Mouse (Mus musculus) kidney, adult 2 months (tissue): ENCODE measurements around the gene Klhl6. TPM values are rescaled to one million over a fixed set of nuclear protein-coding genes. Genes with fewer than 3 reads are reported as not detected.

Experiments used
- DNase-seq: peaks from one replicate; pipeline ENCODE4 v3.0.0; 2021
- H3K27ac ChIP-seq: fragments of 200-500 bp; 2 replicates; pipeline ENCODE4 v1.5.1; 2012; ENCODE audit warnings: low read depth, low read length, control low read depth, inconsistent platforms; ENCODE audit not compliant: insufficient read depth
- H3K27me3 ChIP-seq: fragments of 200-500 bp; replicated peaks from 2 replicates; pipeline ENCODE4 v1.6.1; 2012; ENCODE audit warnings: mild to moderate bottlenecking, moderate library complexity, low read length, inconsistent platforms; ENCODE audit not compliant: control insufficient read depth, insufficient read depth
- H3K36me3 ChIP-seq: fragments of 200-500 bp; 2 replicates; pipeline ENCODE4 v1.6.1; 2012; ENCODE audit warnings: mild to moderate bottlenecking, moderate library complexity, low read length, inconsistent platforms; ENCODE audit not compliant: control insufficient read depth, insufficient read depth
- H3K4me1 ChIP-seq: fragments of 200-500 bp; 2 replicates; pipeline ENCODE4 v1.6.1; 2011; ENCODE audit warnings: low read length; ENCODE audit not compliant: control insufficient read depth, insufficient read depth
- H3K4me3 ChIP-seq: fragments of 200-500 bp; 2 replicates; pipeline ENCODE4 v1.5.1; 2011; ENCODE audit warnings: mild to moderate bottlenecking, low read depth, low read length, control low read depth; ENCODE audit not compliant: insufficient read depth
- CTCF ChIP-seq: fragments of 200-500 bp; conservative IDR thresholded peaks from 2 replicates; pipeline ENCODE4 v1.5.1; 2011; ENCODE audit warnings: low read depth, mild to moderate bottlenecking, control low read depth, low read length, moderate library complexity, mixed read lengths; ENCODE audit not compliant: insufficient read depth, insufficient read length
- POLR2A ChIP-seq: fragments of 200-500 bp; IDR thresholded peaks from one replicate; pipeline ENCODE4 v1.6.1; 2011; ENCODE audit warnings: low read depth, low read length, control low read depth
- WGBS: fragments of 180-500 bp; shearing (Covaris S2); methylation state at CpG from one replicate; pipeline ENCODE4 v1.1.7; 2018; 5-methylcytosine and 5-hydroxymethylcytosine counted together
- polyA plus RNA-seq: library from polyadenylated mRNA; depleted of rRNA; stranded (reverse); fragments of >200 nt; gene quantifications from 2 replicates; pipeline ENCODE4 v1.2.3, GENCODE M21; 2012

The Klhl6 gene
- polyA plus RNA-seq, 1 experiment: 5.2 TPM

- Histone ChIP-seq H3K4me1 (no peaks in the 10 kb centered on the region), H3K4me3 (no peak overlapping the region), H3K36me3 (no peaks in the 10 kb centered on the region), H3K27me3 (no peaks in the 10 kb centered on the region), H3K27ac (no peak overlapping the region)
- no peak for DNase-seq
- TF ChIP-seq POLR2A: no peak
- TF ChIP-seq CTCF: no peak
These were observed 13.0 kb upstream of the Klhl6 start for GRCm38 (mm10) chr16:19995818-19996217.

- H3K4me3 ChIP-seq: no peak overlapping the region
- H3K27ac ChIP-seq: no peak overlapping the region
- H3K36me3 ChIP-seq: no peaks in the 10 kb centered on the region
- no peak for DNase-seq
- TF ChIP-seq CTCF (no peak), POLR2A (no peak)
- H3K4me1 ChIP-seq: no peaks in the 10 kb centered on the region
- H3K27me3 ChIP-seq: no peaks in the 10 kb centered on the region
- 97% methylated on average over 3 of the region's 3 CpGs for WGBS
These were observed 10.4 kb upstream of the Klhl6 start for GRCm38 (mm10) chr16:19993278-19993677.

- no peak for DNase-seq
- no peaks in the 10 kb centered on the region for H3K27me3 ChIP-seq
- no peak overlapping the region for H3K27ac ChIP-seq
- H3K4me1 ChIP-seq: no peaks in the 10 kb centered on the region
- H3K4me3 ChIP-seq: no peak overlapping the region
- no peaks in the 10 kb centered on the region for H3K36me3 ChIP-seq
- TF ChIP-seq CTCF (no peak), POLR2A (no peak)
These were observed 7.7 kb upstream of the Klhl6 start for GRCm38 (mm10) chr16:19990536-19990935.

GRCm38 (mm10) chr16:19987589-19987988 is 4.8 kb upstream of the Klhl6 start:
- Histone ChIP-seq H3K27ac (no peak overlapping the region), H3K4me1 (no peaks in the 10 kb centered on the region), H3K36me3 (no peaks in the 10 kb centered on the region), H3K4me3 (no peak overlapping the region), H3K27me3 (no peaks in the 10 kb centered on the region)
- DNase-seq: no peak
- TF ChIP-seq CTCF (no peak), POLR2A (no peak)
- 94% methylated on average over 2 of the region's 2 CpGs for WGBS

DNA sequence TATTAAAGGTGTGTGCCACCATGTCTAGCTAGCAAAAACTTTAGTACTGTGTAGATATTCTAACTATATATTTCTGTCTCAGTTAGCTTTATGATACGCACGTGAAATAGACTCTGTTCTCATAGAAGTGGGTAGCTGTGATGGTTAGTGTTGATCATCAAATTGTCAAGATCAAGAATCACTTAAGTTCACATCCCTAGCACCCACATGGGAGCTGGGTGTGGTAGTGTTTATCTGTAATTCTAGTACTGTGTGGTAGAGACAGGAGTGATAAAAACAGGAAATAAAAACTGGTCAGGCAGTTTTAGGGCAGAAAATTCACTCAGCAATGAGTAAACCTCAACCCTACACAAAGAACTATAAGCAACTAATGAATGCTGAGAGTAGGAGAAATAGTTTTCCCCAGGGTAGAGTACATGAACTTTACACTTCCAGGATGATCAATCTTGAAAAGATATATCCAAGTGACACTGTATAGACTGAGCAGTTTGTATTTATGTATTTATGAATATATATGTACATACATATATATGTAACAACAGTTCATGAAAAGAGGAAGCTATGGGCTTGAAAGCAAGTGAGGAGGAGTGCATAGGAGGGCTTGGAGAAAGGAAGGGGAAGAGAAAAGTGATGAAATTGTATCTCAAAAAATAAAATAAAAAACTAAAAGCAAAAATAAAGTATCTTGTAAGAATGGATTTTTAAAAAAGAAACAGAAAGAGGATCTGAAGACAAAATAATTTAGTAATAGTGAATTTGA is 2.2 kb upstream of the Klhl6 start:
- Histone ChIP-seq H3K4me3 (no peak overlapping the region), H3K27ac (no peak overlapping the region), H3K27me3 (no peaks in the 10 kb centered on the region), H3K4me1 (no peaks in the 10 kb centered on the region), H3K36me3 (no peaks in the 10 kb centered on the region)
- no peak for DNase-seq
- 90% methylated on average over 2 of the region's 2 CpGs for WGBS
- TF ChIP-seq POLR2A (no peak), CTCF (no peak)

GRCm38 (mm10) chr16:19983559-19983958 is 722 bp upstream of the Klhl6 start:
- TF ChIP-seq POLR2A (no peak), CTCF (no peak)
- WGBS: 72% methylated on average over 4 of the region's 4 CpGs
- no peaks in the 10 kb centered on the region for H3K27me3 ChIP-seq

DNA sequence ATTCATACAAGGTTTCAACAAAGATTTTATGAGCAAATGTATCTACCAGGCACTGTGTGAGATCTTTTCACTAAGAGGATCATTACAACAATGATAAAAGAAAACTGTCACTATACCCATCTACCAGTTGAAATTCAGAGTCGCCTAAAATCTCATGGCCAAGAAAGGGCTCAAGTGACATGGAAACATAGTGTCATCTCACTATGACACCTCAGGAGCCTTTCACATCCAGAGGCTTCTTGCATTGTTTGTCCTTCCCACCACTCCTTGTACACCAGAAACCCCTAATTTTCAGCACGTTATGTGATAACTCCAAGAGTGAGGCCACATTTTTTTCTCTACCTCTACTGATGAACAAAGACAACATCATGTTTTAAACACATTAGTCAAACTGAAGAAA is 1.2 kb downstream of the Klhl6 start:
- peak overlapping the region; percentile 35; the same call in 1 of the 2 replicates for H3K4me3 ChIP-seq
- H3K4me1 ChIP-seq: no peaks in the 10 kb centered on the region
- no peak for TF ChIP-seq CTCF
- no peak for TF ChIP-seq POLR2A
- H3K27ac ChIP-seq: peak overlapping the region; percentile 38; the same call in 1 of the 2 replicates
- no peaks in the 10 kb centered on the region for H3K36me3 ChIP-seq
- H3K27me3 ChIP-seq: no peaks in the 10 kb centered on the region
- 65% methylated on average over 2 of the region's 2 CpGs for WGBS
- DNase-seq: no peak

More at GRCm38 (mm10) chr16:19983559-19983958, 722 bp upstream of the Klhl6 start:
- Histone ChIP-seq H3K4me3 (no peak overlapping the region), H3K36me3 (no peaks in the 10 kb centered on the region), H3K4me1 (no peaks in the 10 kb centered on the region), H3K27ac (no peak overlapping the region)
- DNase-seq: peak; percentile 17
